Mouse (Mus musculus) kidney, embryonic 16.5 days (tissue): ENCODE measurements around the gene Dcbld2. TPM values are rescaled to one million over a fixed set of nuclear protein-coding genes. Genes with fewer than 3 reads are reported as not detected.

Source experiments
- ATAC-seq: fragments of 200-750 bp; cut with Nextera tagmentation; 2 replicates; pipeline ENCODE4 v1.8.0; 2017; ENCODE audit warnings: moderate TSS enrichment; ENCODE audit not compliant: low FRiP score, low TSS enrichment
- H3K27ac ChIP-seq: fragments of 300-500 bp; sonication (generic); 2 replicates; pipeline ENCODE4 v1.5.1; 2014; ENCODE audit warnings: low read length
- H3K27me3 ChIP-seq: fragments of 300-500 bp; sonication (generic); 2 replicates; pipeline ENCODE4 v1.6.1; 2014; ENCODE audit warnings: low read length, control low read depth, mixed read lengths; ENCODE audit not compliant: insufficient read depth
- H3K36me3 ChIP-seq: fragments of 300-500 bp; sonication (generic); 2 replicates; pipeline ENCODE4 v1.6.1; 2014; ENCODE audit warnings: low read length, control low read depth, mixed read lengths; ENCODE audit not compliant: insufficient read depth
- H3K4me1 ChIP-seq: fragments of 300-500 bp; sonication (generic); 2 replicates; pipeline ENCODE4 v1.6.1; 2014; ENCODE audit warnings: low read length, control low read depth, mixed read lengths; ENCODE audit not compliant: insufficient read depth
- H3K4me2 ChIP-seq: fragments of 300-500 bp; sonication (generic); replicated peaks from 2 replicates; pipeline ENCODE4 v1.6.1; 2014; ENCODE audit warnings: low read depth, low read length
- H3K4me3 ChIP-seq: fragments of 300-500 bp; sonication (generic); 2 replicates; pipeline ENCODE4 v1.5.1; 2014; ENCODE audit warnings: mild to moderate bottlenecking, low read length
- H3K9ac ChIP-seq: fragments of 300-500 bp; sonication (generic); replicated peaks from 2 replicates; pipeline ENCODE4 v1.6.1; 2014; ENCODE audit warnings: low read length
- H3K9me3 ChIP-seq: fragments of 300-500 bp; sonication (generic); 2 replicates; pipeline ENCODE4 v1.6.1; 2016; ENCODE audit warnings: low read length, control low read depth
- WGBS: fragments of 180-500 bp; shearing (Covaris S2); extraction: QIAGEN DNeasy Blood & Tissue Kit; methylation state at CpG from one replicate; pipeline ENCODE4 v1.1.7; 2014; 5-methylcytosine and 5-hydroxymethylcytosine counted together
- polyA plus RNA-seq: library from polyadenylated mRNA; unstranded; fragments of >200 nt; fragmentation: Nextera tagmentation; extraction: Ambion mirVana; gene quantifications from 2 replicates; pipeline ENCODE4 v1.2.1, GENCODE M21; 2015

Gene Dcbld2
- polyA plus RNA-seq, 1 experiment from 2014 or later = 4.1 TPM

- Histone ChIP-seq H3K9ac (no peak overlapping the region), H3K4me3 (no peak overlapping the region), H3K4me2 (no peak overlapping the region), H3K27me3 (no peaks in the 10 kb centered on the region), H3K36me3 (peaks cover 13% of the 10 kb centered on the region; the same call in 1 of the 2 replicates), H3K9me3 (no peaks in the 10 kb centered on the region), H3K27ac (peak overlapping the region; percentile 75), H3K4me1 (peaks cover 31% of the 10 kb centered on the region)
- 15% methylated on average over 1 of the region's 1 CpGs for WGBS
- ATAC-seq = peak; percentile 43
Observed at GRCm38 (mm10) chr16:58499172-58499584, 90.9 kb downstream of the Dcbld2 start.

- Histone ChIP-seq H3K9me3 (no peaks in the 10 kb centered on the region), H3K27ac (peak overlapping the region; percentile 75), H3K4me1 (peaks cover 31% of the 10 kb centered on the region), H3K4me2 (no peak overlapping the region), H3K27me3 (no peaks in the 10 kb centered on the region), H3K36me3 (peaks cover 15% of the 10 kb centered on the region; the same call in 1 of the 2 replicates), H3K9ac (no peak overlapping the region), H3K4me3 (no peak overlapping the region)
- WGBS = 80% methylated on average over 5 of the region's 5 CpGs
- no peak for ATAC-seq
Observed at GRCm38 (mm10) chr16:58499650-58500049, 91.4 kb downstream of the Dcbld2 start.

DNA sequence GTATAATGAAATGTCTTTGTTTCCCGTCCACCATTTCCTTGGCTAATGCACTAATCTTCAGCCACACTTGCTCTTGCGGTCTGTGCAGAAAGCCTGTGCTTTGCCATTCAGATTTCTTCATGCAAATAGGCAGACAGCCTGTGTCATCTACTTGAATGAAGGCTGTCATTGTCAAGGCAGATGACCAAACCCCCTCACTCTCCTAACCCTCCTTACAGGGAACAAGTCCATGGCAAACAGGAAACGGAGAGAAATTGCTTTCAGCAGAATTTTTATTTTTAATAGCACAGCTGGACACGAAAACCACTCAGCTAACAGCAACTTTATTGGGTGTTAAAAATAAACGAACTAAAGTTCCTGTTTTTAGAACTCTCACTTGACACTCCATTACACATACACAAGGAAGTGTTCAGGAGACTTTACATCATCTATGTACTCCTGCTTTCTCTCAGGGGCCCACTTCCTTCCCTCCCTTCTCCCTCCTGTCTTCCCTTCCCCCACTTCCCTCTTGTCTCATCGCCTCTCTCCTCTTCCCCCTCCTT, 93.6 kb downstream of the Dcbld2 start:
- no peaks in the 10 kb centered on the region for H3K27me3 ChIP-seq
- peak overlapping the region; percentile 83 for H3K27ac ChIP-seq
- peak; percentile 66; the same call in 1 of the 2 replicates for ATAC-seq
- no peaks in the 10 kb centered on the region for H3K9me3 ChIP-seq
- H3K36me3 ChIP-seq = peaks cover 17% of the 10 kb centered on the region; the same call in 1 of the 2 replicates
- 18% methylated on average over 6 of the region's 6 CpGs for WGBS
- peaks cover 34% of the 10 kb centered on the region for H3K4me1 ChIP-seq
- H3K4me2 ChIP-seq = no peak overlapping the region
- H3K4me3 ChIP-seq = no peak overlapping the region
- no peak overlapping the region for H3K9ac ChIP-seq

- H3K4me2 ChIP-seq = no peak overlapping the region
- peaks cover 40% of the 10 kb centered on the region for H3K4me1 ChIP-seq
- no peaks in the 10 kb centered on the region for H3K9me3 ChIP-seq
- WGBS = 60% methylated on average over 6 of the region's 6 CpGs
- H3K27ac ChIP-seq = peak overlapping the region; percentile 83
- H3K27me3 ChIP-seq = no peaks in the 10 kb centered on the region
- no peak overlapping the region for H3K9ac ChIP-seq
- no peak for ATAC-seq
- H3K4me3 ChIP-seq = no peak overlapping the region
- H3K36me3 ChIP-seq = peaks cover 16% of the 10 kb centered on the region; the same call in 1 of the 2 replicates
Observed at GRCm38 (mm10) chr16:58502566-58502965, 94.3 kb downstream of the Dcbld2 start.

DNA sequence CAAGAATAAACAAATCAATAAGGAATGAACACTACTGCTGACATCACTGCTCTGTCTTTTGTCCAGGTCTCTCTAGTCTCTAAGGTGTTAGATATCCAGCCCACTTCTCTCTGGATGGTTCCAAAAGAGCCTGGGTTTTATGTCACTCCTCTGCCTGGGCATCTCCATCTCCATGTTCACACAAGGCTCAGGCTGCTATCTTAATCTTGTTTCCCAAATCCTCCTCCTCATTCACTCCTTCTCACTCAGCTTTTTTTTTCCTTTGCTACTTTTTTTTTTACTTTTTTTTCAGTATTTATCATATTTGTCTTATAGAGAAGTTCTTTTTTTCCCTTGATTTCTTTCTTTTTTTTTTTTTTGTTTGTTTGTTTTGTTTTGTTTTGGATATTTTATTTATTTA, 96.7 kb downstream of the Dcbld2 start:
- Histone ChIP-seq H3K27ac (no peak overlapping the region), H3K4me3 (no peak overlapping the region), H3K4me1 (peaks cover 32% of the 10 kb centered on the region), H3K4me2 (no peak overlapping the region), H3K9me3 (no peaks in the 10 kb centered on the region), H3K27me3 (no peaks in the 10 kb centered on the region), H3K36me3 (peaks cover 12% of the 10 kb centered on the region; the same call in 1 of the 2 replicates), H3K9ac (no peak overlapping the region)
- ATAC-seq = no peak

GRCm38 (mm10) chr16:58512181-58512761, 104.0 kb downstream of the Dcbld2 start:
- peak overlapping the region; percentile 34 for H3K4me2 ChIP-seq

GRCm38 (mm10) chr16:58512887-58513286, 104.6 kb downstream of the Dcbld2 start:
- Histone ChIP-seq H3K27me3 (no peaks in the 10 kb centered on the region), H3K36me3 (no peaks in the 10 kb centered on the region), H3K4me1 (peaks cover 50% of the 10 kb centered on the region), H3K4me2 (no peak overlapping the region), H3K4me3 (no peak overlapping the region), H3K9me3 (no peaks in the 10 kb centered on the region), H3K9ac (no peak overlapping the region), H3K27ac (peak overlapping the region; percentile 92)
- 21% methylated on average over 3 of the region's 3 CpGs for WGBS
- peak; percentile 75 for ATAC-seq

More at GRCm38 (mm10) chr16:58512181-58512761, 104.0 kb downstream of the Dcbld2 start:
- WGBS = 9% methylated on average over 9 of the region's 9 CpGs
- Histone ChIP-seq H3K9ac (peak overlapping the region; percentile 44; the same call in 1 of the 2 replicates), H3K27ac (peak overlapping the region; percentile 92), H3K4me3 (no peak overlapping the region), H3K27me3 (no peaks in the 10 kb centered on the region), H3K4me1 (peaks cover 56% of the 10 kb centered on the region), H3K36me3 (no peaks in the 10 kb centered on the region; the same call in 1 of the 2 replicates), H3K9me3 (no peaks in the 10 kb centered on the region)
- peak; percentile 70 for ATAC-seq

DNA sequence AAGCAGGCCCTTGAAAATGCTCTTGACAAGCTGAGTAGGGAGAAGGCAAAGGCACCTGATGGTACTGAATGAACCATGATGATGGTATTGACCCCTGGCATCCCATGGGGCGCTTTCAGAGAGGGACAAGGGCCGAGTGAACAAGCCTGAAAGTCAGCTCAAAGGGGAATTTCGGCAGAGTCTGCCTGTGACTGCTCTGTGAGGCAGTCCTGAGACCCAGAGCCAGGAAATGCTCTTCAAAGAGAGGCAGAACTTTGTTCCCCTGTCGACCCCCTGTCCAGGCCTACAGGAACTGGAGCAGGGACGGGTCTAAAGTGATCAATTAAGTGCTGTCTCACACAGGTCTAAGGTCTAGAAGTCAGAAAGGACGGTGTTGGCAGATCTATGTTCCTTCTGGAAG, 105.5 kb downstream of the Dcbld2 start:
- peaks cover 48% of the 10 kb centered on the region for H3K4me1 ChIP-seq
- H3K9ac ChIP-seq = peak overlapping the region; percentile 54
- H3K27ac ChIP-seq = peak overlapping the region; percentile 92
- no peaks in the 10 kb centered on the region for H3K36me3 ChIP-seq
- peak overlapping the region; percentile 37; the same call in 1 of the 2 replicates for H3K4me2 ChIP-seq
- peak; percentile 13; the same call in 1 of the 2 replicates for ATAC-seq
- no peaks in the 10 kb centered on the region for H3K9me3 ChIP-seq
- H3K4me3 ChIP-seq = no peak overlapping the region
- H3K27me3 ChIP-seq = no peaks in the 10 kb centered on the region
- WGBS = 14% methylated on average over 6 of the region's 6 CpGs

GRCm38 (mm10) chr16:58514565-58514964, 106.3 kb downstream of the Dcbld2 start:
- Histone ChIP-seq H3K4me3 (no peak overlapping the region), H3K9ac (no peak overlapping the region), H3K4me1 (peaks cover 46% of the 10 kb centered on the region), H3K9me3 (no peaks in the 10 kb centered on the region), H3K36me3 (no peaks in the 10 kb centered on the region), H3K27me3 (no peaks in the 10 kb centered on the region), H3K27ac (peak overlapping the region; percentile 92), H3K4me2 (no peak overlapping the region)
- 70% methylated on average over 9 of the region's 9 CpGs for WGBS
- no peak for ATAC-seq

GRCm38 (mm10) chr16:58516161-58516560, 107.9 kb downstream of the Dcbld2 start:
- H3K4me2 ChIP-seq = no peak overlapping the region
- H3K27me3 ChIP-seq = no peaks in the 10 kb centered on the region
- H3K9me3 ChIP-seq = no peaks in the 10 kb centered on the region
- WGBS = 55% methylated on average over 2 of the region's 2 CpGs
- no peak overlapping the region for H3K4me3 ChIP-seq
- no peak overlapping the region for H3K9ac ChIP-seq
- peak; percentile 19; the same call in 1 of the 2 replicates for ATAC-seq
- peaks cover 44% of the 10 kb centered on the region for H3K4me1 ChIP-seq
- no peaks in the 10 kb centered on the region for H3K36me3 ChIP-seq
- H3K27ac ChIP-seq = no peak overlapping the region
